Mouse (Mus musculus) megakaryocyte, embryonic 14.5 days (primary cell): ENCODE data around the gene Apoc1. TPM values are rescaled to one million over a fixed set of nuclear protein-coding genes. Genes with fewer than 3 reads are reported as not detected.

Experiments used
- H3K27me3 ChIP-seq: replicated peaks from 2 replicates; pipeline ENCODE3; 2012; ENCODE audit warnings: inconsistent platforms
- H3K36me3 ChIP-seq: replicated peaks from 2 replicates; pipeline ENCODE3; 2012; ENCODE audit warnings: low read length, inconsistent platforms, mixed read lengths
- H3K4me1 ChIP-seq: 2 replicates; pipeline ENCODE4 v1.6.1; 2012; ENCODE audit warnings: inconsistent platforms
- H3K4me3 ChIP-seq: replicated peaks from 2 replicates; pipeline ENCODE3; 2012; ENCODE audit warnings: moderate library complexity, mild to moderate bottlenecking, inconsistent platforms
- H3K9me3 ChIP-seq: 2 replicates; pipeline ENCODE4 v1.6.1; 2012; ENCODE audit warnings: inconsistent platforms
- FLI1 ChIP-seq: IDR thresholded peaks from 2 replicates; pipeline ENCODE4 v1.6.1; 2012; ENCODE audit warnings: low read length, inconsistent platforms, mixed read lengths
- GATA1 ChIP-seq: IDR thresholded peaks from 3 replicates; pipeline ENCODE4 v1.6.1; 2012; ENCODE audit warnings: mixed read lengths, low read length, inconsistent platforms, borderline replicate concordance
- polyA plus RNA-seq: library from polyadenylated mRNA; stranded (reverse); fragments of >175 nt; gene quantifications from 2 replicates; pipeline ENCODE4 v1.2.3, GENCODE M21; 2012; ENCODE audit warnings: low replicate concordance; ENCODE audit not compliant: insufficient read depth

Apoc1 gene
- polyA plus RNA-seq, 1 experiment: 454 TPM

DNA sequence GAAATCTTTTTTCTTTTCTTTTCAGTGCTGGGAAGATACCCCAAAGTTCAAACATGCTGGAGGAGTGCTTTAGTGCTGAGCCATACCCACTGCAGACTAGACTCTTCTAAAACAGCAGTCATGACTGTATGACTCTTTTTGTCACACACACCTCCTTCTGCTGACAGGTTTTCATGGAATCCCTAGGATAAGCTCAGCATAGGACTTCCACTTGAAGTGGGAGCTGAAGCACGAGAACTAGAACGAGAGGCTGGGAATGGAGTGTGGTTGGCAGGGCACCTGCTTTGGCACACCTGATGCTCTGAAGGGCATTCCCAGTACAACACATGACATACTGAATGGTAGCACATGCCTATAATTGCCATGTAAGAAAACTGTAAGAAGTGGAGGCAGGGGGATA is 39.8 kb downstream of the Apoc1 start:
- Histone ChIP-seq H3K4me1 (peaks cover 54% of the 10 kb centered on the region), H3K27me3 (no peaks in the 10 kb centered on the region), H3K36me3 (peaks cover 94% of the 10 kb centered on the region), H3K9me3 (no peaks in the 10 kb centered on the region), H3K4me3 (no peak overlapping the region)
- TF ChIP-seq GATA1 (no peak), FLI1 (no peak)

GRCm38 (mm10) chr7:19651063-19651786 is 41.2 kb downstream of the Apoc1 start:
- Histone ChIP-seq H3K9me3 (no peaks in the 10 kb centered on the region), H3K4me3 (peak overlapping the region; percentile 57), H3K4me1 (peaks cover 46% of the 10 kb centered on the region), H3K36me3 (peaks cover 92% of the 10 kb centered on the region), H3K27me3 (no peaks in the 10 kb centered on the region)
- TF ChIP-seq FLI1 (no peak), GATA1 (no peak)

GRCm38 (mm10) chr7:19641223-19641622 is 51.2 kb downstream of the Apoc1 start:
- Histone ChIP-seq H3K4me3 (no peak overlapping the region), H3K9me3 (no peaks in the 10 kb centered on the region), H3K36me3 (peaks cover 93% of the 10 kb centered on the region), H3K27me3 (no peaks in the 10 kb centered on the region), H3K4me1 (peaks cover 10% of the 10 kb centered on the region)
- TF ChIP-seq GATA1: no peak

Other genes starting within 250 kb of the Apoc1 start
- 102 and 169 TPM in 2 replicates for gene Mark4, start 233.8 kb downstream of the Apoc1 start, polyA plus RNA-seq
- 40.8 and 53.6 TPM in 2 replicates for gene Exoc3l2, start 229.3 kb downstream of the Apoc1 start, polyA plus RNA-seq
- gene Bloc1s3, start 184.3 kb downstream of the Apoc1 start, polyA plus RNA-seq: 5.5 and 6.5 TPM in 2 replicates
- 608 and 613 TPM in 2 replicates for gene Trappc6a, start 184.3 kb downstream of the Apoc1 start, polyA plus RNA-seq
- 1.3 and 2.9 TPM in 2 replicates for gene Nkpd1, start 174.8 kb downstream of the Apoc1 start, polyA plus RNA-seq
- 88.1 and 108 TPM in 2 replicates for gene Ppp1r37, start 129.6 kb downstream of the Apoc1 start, polyA plus RNA-seq
- gene Zfp296, start 115.4 kb downstream of the Apoc1 start, polyA plus RNA-seq: 6.0 and 13.6 TPM in 2 replicates
- 30.5 and 69.9 TPM in 2 replicates for gene Gemin7, start 115.1 kb downstream of the Apoc1 start, polyA plus RNA-seq
- 109 and 265 TPM in 2 replicates for gene Clasrp, start 88.2 kb downstream of the Apoc1 start, polyA plus RNA-seq
- gene Relb, start 63.2 kb downstream of the Apoc1 start, polyA plus RNA-seq: 14.8 and 22.5 TPM in 2 replicates
- 153 and 336 TPM in 2 replicates for gene Clptm1, start 27.6 kb downstream of the Apoc1 start, polyA plus RNA-seq
- gene Apoc2, start 14.7 kb downstream of the Apoc1 start, polyA plus RNA-seq: 114 TPM in 1 of 2 replicates, not detected in the other
- gene Gm44805, start 11.2 kb downstream of the Apoc1 start, polyA plus RNA-seq: not detected in 2 replicates
- 7.1 and 10.7 TPM in 2 replicates for gene Apoc4, start 11.2 kb downstream of the Apoc1 start, polyA plus RNA-seq
- 302 and 6,452 TPM in 2 replicates for gene Apoe, start 6.5 kb upstream of the Apoc1 start, polyA plus RNA-seq
- 129 and 184 TPM in 2 replicates for gene Tomm40, start 22.8 kb upstream of the Apoc1 start, polyA plus RNA-seq
- gene Nectin2, start 57.8 kb upstream of the Apoc1 start, polyA plus RNA-seq: 4.0 and 6.8 TPM in 2 replicates
- 0.58 and 1.6 TPM in 2 replicates for gene Bcam, start 78.4 kb upstream of the Apoc1 start, polyA plus RNA-seq
- not detected in 2 replicates for gene Cblc, start 104.1 kb upstream of the Apoc1 start, polyA plus RNA-seq
- 183 and 210 TPM in 2 replicates for gene Bcl3, start 130.1 kb upstream of the Apoc1 start, polyA plus RNA-seq
- gene Gm19345, start 159.3 kb upstream of the Apoc1 start, polyA plus RNA-seq: 0.12 TPM in 1 of 2 replicates, not detected in the other
- gene Ceacam16, start 168.6 kb upstream of the Apoc1 start, polyA plus RNA-seq: 2.0 and 6.1 TPM in 2 replicates
- gene Ceacam19, start 195.3 kb upstream of the Apoc1 start, polyA plus RNA-seq: not detected in 2 replicates
- 0.34 TPM in 1 of 2 replicates, not detected in the other for gene Pvr, start 228.5 kb upstream of the Apoc1 start, polyA plus RNA-seq